ENCODE assay signal across 16 mouse cellular contexts in genomic region chr5:127640359-127640758, GRCm38 (mm10). TPM values are rescaled to one million over a fixed set of nuclear protein-coding genes. Genes with fewer than 3 reads are reported as not detected.
DNase-seq lines count a peak whose midpoint lies in the region; ATAC-seq and TF ChIP-seq lines count a peak whose summit lies in the region.
"Had no signal": no experiment of that assay in that cellular context is flagged by ENCODE, and none has a peak within 500 bp of the region (broad histone marks: within the 10 kb centered on the region; RNA-seq: fewer than 3 reads in every experiment).

No protein-coding gene starts in this region.

- intact Hi-C loops in gastrocnemius, adult 2 months (cut with DNase I) = no loop called here

- H3K27ac ChIP-seq in gastrocnemius, adult 2 months = no peak overlapping the region
- H3K27ac ChIP-seq in lung, embryonic 14.5 days (ENCODE audit: low read depth) = no peak overlapping the region
- no peak overlapping the region for H3K27ac ChIP-seq in embryonic fibroblast, embryonic 13.5 days (ENCODE audit: insufficient read depth, low read length)
- H3K27ac ChIP-seq in heart, embryonic 12.5 days (ENCODE audit: poor library complexity, severe bottlenecking) = no peak overlapping the region
- H3K27ac ChIP-seq: embryonic facial prominence, embryonic 13.5 days; forebrain, embryonic 13.5 days; heart, embryonic 13.5 days; hindbrain, embryonic 13.5 days; midbrain, embryonic 13.5 days; neural tube, embryonic 13.5 days; stomach, embryonic 15.5 days had no signal

- WGBS in lung, embryonic 14.5 days = 89% methylated on average over 3 of the region's 3 CpGs
- 82% methylated on average over 3 of the region's 3 CpGs for WGBS in heart, embryonic 12.5 days

- no peak for DNase-seq in gastrocnemius, adult 2 months
- no peak for DNase-seq in gastrocnemius, adult 8-10 months (ENCODE audit: low spot score in 2 of 2)
- DNase-seq in lung, embryonic 14.5 days = peak; percentile 3
- no peak for DNase-seq in lung, postnatal 14 days
- no peak for DNase-seq in layer of hippocampus, postnatal 10 days (ENCODE audit: low spot score in 2 of 2)
- DNase-seq: gastrocnemius, postnatal 14 days had no signal

- TF ChIP-seq POLR2A in embryonic fibroblast, embryonic 13.5 days (IDR thresholded peaks at IDR 0.05; ENCODE audit: low read depth, low read length) = no peak

- no peak overlapping the region for H3K9ac ChIP-seq in lung, embryonic 14.5 days
- H3K9ac ChIP-seq in heart, embryonic 12.5 days = no peak overlapping the region
- H3K9ac ChIP-seq: embryonic facial prominence, embryonic 13.5 days; forebrain, embryonic 13.5 days; heart, embryonic 13.5 days; hindbrain, embryonic 13.5 days; midbrain, embryonic 13.5 days; neural tube, embryonic 13.5 days; stomach, embryonic 15.5 days had no signal

- ATAC-seq in lung, embryonic 14.5 days (ENCODE audit: insufficient read depth) = no peak
- ATAC-seq in heart, embryonic 12.5 days (ENCODE audit: insufficient number of reproducible peaks, low FRiP score) = no peak
- ATAC-seq: forebrain, embryonic 13.5 days; midbrain, embryonic 13.5 days had no signal

- H3K9me3 ChIP-seq in lung, embryonic 14.5 days (ENCODE audit: low read depth, low read length) = peaks cover 5% of the 10 kb centered on the region; the same call in 1 of the 2 replicates
- peaks cover 29% of the 10 kb centered on the region for H3K9me3 ChIP-seq in E14TG2a.4 (ENCODE audit: low read length)
- H3K9me3 ChIP-seq in heart, embryonic 12.5 days (replicated peaks) = peaks cover 31% of the 10 kb centered on the region
- H3K9me3 ChIP-seq: stomach, embryonic 15.5 days had no signal

- no peaks in the 10 kb centered on the region for H3K36me3 ChIP-seq in lung, embryonic 14.5 days (ENCODE audit: insufficient read depth)
- peaks cover 47% of the 10 kb centered on the region for H3K36me3 ChIP-seq in E14TG2a.4 (ENCODE audit: insufficient read depth, low read length)
- H3K36me3 ChIP-seq in heart, embryonic 12.5 days = no peaks in the 10 kb centered on the region
- H3K36me3 ChIP-seq: heart, embryonic 13.5 days; hindbrain, embryonic 13.5 days; neural tube, embryonic 13.5 days; stomach, embryonic 15.5 days had no signal

- no peaks in the 10 kb centered on the region for H3K27me3 ChIP-seq in lung, embryonic 14.5 days (ENCODE audit: insufficient read depth, low read length)
- H3K27me3 ChIP-seq in E14TG2a.4 (ENCODE audit: insufficient read depth, low read length) = no peaks in the 10 kb centered on the region
- H3K27me3 ChIP-seq in heart, embryonic 12.5 days (replicated peaks) = no peaks in the 10 kb centered on the region
- H3K27me3 ChIP-seq: embryonic facial prominence, embryonic 13.5 days; forebrain, embryonic 13.5 days; heart, embryonic 13.5 days; hindbrain, embryonic 13.5 days; midbrain, embryonic 13.5 days; neural tube, embryonic 13.5 days; stomach, embryonic 15.5 days had no signal

- TF ChIP-seq CTCF in gastrocnemius, adult 2 months (IDR thresholded peaks at IDR 0.05) = peak; percentile 26; the same call in 1 of the 2 replicates
- TF ChIP-seq CTCF in lung, embryonic 14.5 days (IDR thresholded peaks at IDR 0.05; ENCODE audit: low read depth) = peak; percentile 34
- peak; percentile 83 for TF ChIP-seq CTCF in E14TG2a.4 (conservative IDR thresholded peaks at IDR 0.05; ENCODE audit: low read length)
- TF ChIP-seq CTCF in embryonic fibroblast, embryonic 13.5 days (IDR thresholded peaks at IDR 0.05; ENCODE audit: borderline replicate concordance, insufficient read depth, low read length) = 0 out of 2 replicates have a peak, but pooled peaks have one; percentile 2

- H3K4me2 ChIP-seq in lung, embryonic 14.5 days = no peak overlapping the region
- no peak overlapping the region for H3K4me2 ChIP-seq in heart, embryonic 12.5 days
- H3K4me2 ChIP-seq: embryonic facial prominence, embryonic 13.5 days; forebrain, embryonic 13.5 days; heart, embryonic 13.5 days; hindbrain, embryonic 13.5 days; midbrain, embryonic 13.5 days; neural tube, embryonic 13.5 days; stomach, embryonic 15.5 days had no signal

- H3K4me1 ChIP-seq in lung, embryonic 14.5 days (ENCODE audit: insufficient read depth) = no peaks in the 10 kb centered on the region
- peaks cover 56% of the 10 kb centered on the region for H3K4me1 ChIP-seq in E14TG2a.4 (replicated peaks; ENCODE audit: low read depth, low read length)
- no peaks in the 10 kb centered on the region for H3K4me1 ChIP-seq in embryonic fibroblast, embryonic 13.5 days (ENCODE audit: control insufficient read depth, insufficient read depth, low read length)
- no peaks in the 10 kb centered on the region for H3K4me1 ChIP-seq in heart, embryonic 12.5 days (replicated peaks)
- H3K4me1 ChIP-seq: embryonic facial prominence, embryonic 13.5 days; forebrain, embryonic 13.5 days; heart, embryonic 13.5 days; hindbrain, embryonic 13.5 days; midbrain, embryonic 13.5 days; neural tube, embryonic 13.5 days; stomach, embryonic 15.5 days had no signal

- H3K4me3 ChIP-seq in gastrocnemius, adult 2 months = no peak overlapping the region
- no peak overlapping the region for H3K4me3 ChIP-seq in lung, embryonic 14.5 days (ENCODE audit: low read depth, low read length)
- H3K4me3 ChIP-seq in E14TG2a.4 (replicated peaks; ENCODE audit: low read length) = peak overlapping the region; percentile 68
- no peak overlapping the region for H3K4me3 ChIP-seq in embryonic fibroblast, embryonic 13.5 days (ENCODE audit: insufficient read depth, low read length)
- H3K4me3 ChIP-seq in heart, embryonic 12.5 days = no peak overlapping the region
- H3K4me3 ChIP-seq: embryonic facial prominence, embryonic 13.5 days; forebrain, embryonic 13.5 days; heart, embryonic 13.5 days; hindbrain, embryonic 13.5 days; midbrain, embryonic 13.5 days; neural tube, embryonic 13.5 days; stomach, embryonic 15.5 days had no signal

RNA-seq across cellular contexts. Expression of gene Slc15a4, which starts 7.7 kb away (rescaled TPM):
- total RNA-seq in gastrocnemius, adult 2 months (2021) = 10 to 100 TPM; 21.4 to 22.1 TPM
- 10 to 100 TPM; 11.3 to 25.6 (median 18.4) TPM for total RNA-seq in gastrocnemius, adult 8-10 months (2022)
- 22.3 and 23.0 TPM in 2 replicates for polyA plus RNA-seq in lung, embryonic 14.5 days (2014; fragmentation: Nextera tagmentation; extraction: Ambion mirVana)
- polyA plus RNA-seq in embryonic fibroblast, embryonic 13.5 days (2011; ENCODE audit: insufficient read length, low read depth, missing spikeins) = 18.7 and 19.4 TPM in 2 replicates
- polyA plus RNA-seq in heart, embryonic 12.5 days (2016; fragmentation: Nextera tagmentation; extraction: Ambion mirVana) = 16.9 and 17.1 TPM in 2 replicates
- total RNA-seq in layer of hippocampus, postnatal 10 days (2021) = 10 to 100 TPM; 23.9 to 30.0 TPM

RNA-seq across cellular contexts. Expression of gene Glt1d1, which starts 8.3 kb away (rescaled TPM):
- total RNA-seq in gastrocnemius, adult 2 months (2021) = not detected
- total RNA-seq in gastrocnemius, adult 8-10 months (2022) = not detected
- polyA plus RNA-seq in lung, embryonic 14.5 days (2014; fragmentation: Nextera tagmentation; extraction: Ambion mirVana) = 0.18 and 0.64 TPM in 2 replicates
- polyA plus RNA-seq in embryonic fibroblast, embryonic 13.5 days (2011; ENCODE audit: insufficient read length, low read depth, missing spikeins) = 0.51 TPM in 1 of 2 replicates, not detected in the other
- polyA plus RNA-seq in heart, embryonic 12.5 days (2016; fragmentation: Nextera tagmentation; extraction: Ambion mirVana) = not detected in 2 replicates
- 10 to 100 TPM; 19.1 to 21.6 TPM for total RNA-seq in layer of hippocampus, postnatal 10 days (2021)
- total RNA-seq: gastrocnemius, postnatal 14 days had no signal
- polyA plus RNA-seq: heart, embryonic 13.5 days had no signal

Comparison
In these comparisons a context has a peak if more than half of its experiments do, and no peak if none do; other contexts are left out.
1. CTCF ChIP-seq: peak in every context shown above with its lines; median percentile 83 in E14TG2a.4; 34 in lung, embryonic 14.5 days; 26 in gastrocnemius, adult 2 months; 2 in embryonic fibroblast, embryonic 13.5 days.
2. RNA of gene Glt1d1, which starts 8.3 kb away (total RNA-seq): 19.1 to 21.6 TPM in layer of hippocampus, postnatal 10 days; not detected in gastrocnemius, adult 2 months and not detected in gastrocnemius, adult 8-10 months; every median in the first group is over 10 times any median in the second.